Mouse (Mus musculus) erythroblast, embryonic 14.5 days (primary cell): Measurements from ENCODE around the gene Atg9b.

Experiments used
- GATA1 ChIP-seq: IDR thresholded peaks from 2 replicates; pipeline ENCODE4 v1.6.1; 2012; ENCODE audit warnings: low read length, inconsistent platforms, mixed read lengths
- TAL1 ChIP-seq: IDR thresholded peaks from 3 replicates; pipeline ENCODE4 v1.6.1; 2012; ENCODE audit warnings: low read length, inconsistent platforms, mixed read lengths

DNA sequence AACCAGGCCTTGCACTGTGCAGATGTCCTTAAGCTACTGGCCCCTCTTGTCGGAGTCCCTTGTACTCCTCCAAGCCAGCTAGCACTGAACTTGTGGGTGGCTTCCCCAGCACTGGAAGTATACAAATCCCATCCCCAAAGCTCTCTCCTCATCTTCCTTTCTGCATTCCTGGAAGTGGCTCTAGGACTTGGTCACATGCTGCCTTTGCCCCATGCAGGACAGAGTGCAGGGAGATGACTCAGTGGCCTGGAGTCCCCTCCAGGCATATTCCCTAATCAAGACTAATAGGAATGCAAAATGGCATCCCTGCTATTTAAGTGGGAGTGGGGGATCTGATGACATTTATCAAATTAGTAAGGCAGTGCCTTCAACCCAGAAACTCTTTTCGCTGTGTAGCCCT is 20.1 kb upstream of the Atg9b start:
- TF ChIP-seq GATA1: no peak
- no peak for TF ChIP-seq TAL1
